Mouse (Mus musculus): ENCODE data around the gene Lyrm7.
"Not testable (repeated sequence)": the region's sequence is repeated elsewhere in the genome, so short reads cannot be mapped to it uniquely, and the experiment has no call there.

Gene Lyrm7

GRCm38 (mm10) chr11:54860256-54861038, at the start of gene Lyrm7:
Lyrm7 (minus strand) TSS chr11:54860916.
- peak; percentile 97 for DNase-seq (ENCODE audit: low spot score)

- DNase-seq (ENCODE audit: low spot score) = no peak
Observed at GRCm38 (mm10) chr11:54910081-54910665, 49.5 kb upstream of the Lyrm7 start.

- DNase-seq (ENCODE audit: low spot score) = no peak
Observed at GRCm38 (mm10) chr11:54909273-54909672, 48.6 kb upstream of the Lyrm7 start.

GRCm38 (mm10) chr11:54907259-54907658, 46.5 kb upstream of the Lyrm7 start:
- DNase-seq (ENCODE audit: low spot score) = no peak

- DNase-seq (ENCODE audit: low spot score) = no peak
Observed at GRCm38 (mm10) chr11:54906466-54906865, 45.8 kb upstream of the Lyrm7 start.

- no peak for DNase-seq (ENCODE audit: low spot score)
Observed at GRCm38 (mm10) chr11:54905931-54906330, 45.2 kb upstream of the Lyrm7 start.

GRCm38 (mm10) chr11:54905086-54905485, 44.4 kb upstream of the Lyrm7 start:
- DNase-seq (ENCODE audit: low spot score) = no peak

GRCm38 (mm10) chr11:54903940-54904706, 43.4 kb upstream of the Lyrm7 start:
- no peak for DNase-seq (ENCODE audit: low spot score)

- no peak for DNase-seq (ENCODE audit: low spot score)
Observed at GRCm38 (mm10) chr11:54903339-54903738, 42.6 kb upstream of the Lyrm7 start.

- no peak for DNase-seq (ENCODE audit: low spot score)
Observed at GRCm38 (mm10) chr11:54902333-54903323, 41.9 kb upstream of the Lyrm7 start, which contains the start of gene Gpx3. Gpx3 (plus strand) TSS chr11:54902453.

- no peak for DNase-seq (ENCODE audit: low spot score)
Observed at GRCm38 (mm10) chr11:54899657-54900056, 38.9 kb upstream of the Lyrm7 start.

GRCm38 (mm10) chr11:54897470-54897869, 36.8 kb upstream of the Lyrm7 start:
- DNase-seq (ENCODE audit: low spot score) = no peak

- not testable (repeated sequence) for DNase-seq (ENCODE audit: low spot score)
Observed at GRCm38 (mm10) chr11:54896646-54897045, 35.9 kb upstream of the Lyrm7 start.

- no peak for DNase-seq (ENCODE audit: low spot score)
Observed at GRCm38 (mm10) chr11:54894589-54894988, 33.9 kb upstream of the Lyrm7 start.

- no peak for DNase-seq (ENCODE audit: low spot score)
Observed at GRCm38 (mm10) chr11:54892091-54892490, 31.4 kb upstream of the Lyrm7 start.

- no peak for DNase-seq (ENCODE audit: low spot score)
Observed at GRCm38 (mm10) chr11:54891341-54891740, 30.6 kb upstream of the Lyrm7 start.

- no peak for DNase-seq (ENCODE audit: low spot score)
Observed at GRCm38 (mm10) chr11:54887927-54888326, 27.2 kb upstream of the Lyrm7 start.

GRCm38 (mm10) chr11:54885406-54885805, 24.7 kb upstream of the Lyrm7 start:
- no peak for DNase-seq (ENCODE audit: low spot score)

GRCm38 (mm10) chr11:54884937-54885336, 24.2 kb upstream of the Lyrm7 start:
- peak; percentile 77 for DNase-seq (ENCODE audit: low spot score)

- no peak for DNase-seq (ENCODE audit: low spot score)
Observed at GRCm38 (mm10) chr11:54884197-54884828, 23.6 kb upstream of the Lyrm7 start.

GRCm38 (mm10) chr11:54882671-54883070, 22.0 kb upstream of the Lyrm7 start:
- DNase-seq (ENCODE audit: low spot score) = no peak

Measured in testis, postnatal 14 days (tissue).